Mouse (Mus musculus): Measurements from ENCODE around the gene Rbfox2. TPM values are rescaled to one million over a fixed set of nuclear protein-coding genes. Genes with fewer than 3 reads are reported as not detected.

Gene Rbfox2
- total RNA-seq, 2 experiments from 2014 or later: 239 to 256 TPM

Other genes starting within 250 kb of the Rbfox2 start
- gene Apol7a, start 92.1 kb upstream of the Rbfox2 start, total RNA-seq (2021): under 1 TPM in 1 of 2 experiments, not detected in 1; 0.15 TPM
- gene Apol9a, start 104.1 kb upstream of the Rbfox2 start, total RNA-seq (2021): not detected
- not detected for gene Apol7b, start 140.5 kb upstream of the Rbfox2 start, total RNA-seq (2021)
- gene Apol10a, start 170.0 kb upstream of the Rbfox2 start, total RNA-seq (2021): not detected
- gene Apol11a, start 201.3 kb upstream of the Rbfox2 start, total RNA-seq (2021): not detected
- gene Apol7c, start 226.3 kb upstream of the Rbfox2 start, total RNA-seq (2021): not detected

All from layer of hippocampus, postnatal 36 days (tissue).